Mouse (Mus musculus) spleen, postnatal 36 days (tissue): ENCODE results near the gene Gnai2.
"Not testable (repeated sequence)": the region's sequence is repeated elsewhere in the genome, so short reads cannot be mapped to it uniquely, and the experiment has no call there.

Experiments used
- DNase-seq, 2 experiments: peaks; one replicate each; pipeline ENCODE4 v3.0.0; 2022; ENCODE audit warnings: low spot score in 2 of 2, mixed read lengths in 1 of 2

Gnai2 gene

DNA sequence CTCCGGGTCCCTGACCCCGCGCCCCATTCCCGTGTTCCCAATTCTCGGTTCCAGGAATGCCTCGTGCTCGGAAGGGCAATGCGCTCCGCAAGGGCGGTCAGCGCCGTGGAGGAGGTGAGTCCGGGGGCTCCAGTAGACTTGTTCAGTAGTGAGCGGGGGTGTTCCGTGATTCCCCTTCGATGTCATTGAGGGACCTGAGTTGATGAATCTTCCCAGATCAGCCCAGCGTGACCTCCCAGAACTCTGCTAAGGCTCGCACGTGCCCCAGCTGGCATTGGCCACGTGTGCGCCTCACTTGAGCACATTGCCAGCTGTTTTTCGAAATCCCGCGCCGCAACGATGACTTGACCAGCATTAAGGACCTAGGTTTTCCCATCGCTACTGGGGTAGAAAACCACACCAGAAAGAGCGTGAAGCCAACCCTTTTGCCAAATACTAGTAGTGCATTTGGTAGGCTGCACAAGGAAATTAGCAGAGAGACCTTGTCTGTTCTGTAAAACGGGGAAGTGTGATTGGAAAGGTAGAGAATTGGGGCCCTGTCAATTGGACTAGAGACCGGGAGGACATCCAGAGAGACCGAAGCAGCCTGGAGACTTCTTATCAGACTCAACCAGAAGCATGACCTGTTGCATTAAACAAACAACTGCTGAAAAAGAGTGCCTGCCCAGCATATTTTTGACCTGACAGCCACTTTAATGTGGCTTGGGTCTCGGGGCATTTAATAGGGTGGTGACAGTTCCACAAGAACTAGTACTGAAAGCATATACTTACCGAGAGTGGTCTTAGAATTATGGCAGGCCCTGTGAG, 47.1 kb downstream of the Gnai2 start:
- peak in 1 of 2 experiments; percentile 70 for DNase-seq

DNA sequence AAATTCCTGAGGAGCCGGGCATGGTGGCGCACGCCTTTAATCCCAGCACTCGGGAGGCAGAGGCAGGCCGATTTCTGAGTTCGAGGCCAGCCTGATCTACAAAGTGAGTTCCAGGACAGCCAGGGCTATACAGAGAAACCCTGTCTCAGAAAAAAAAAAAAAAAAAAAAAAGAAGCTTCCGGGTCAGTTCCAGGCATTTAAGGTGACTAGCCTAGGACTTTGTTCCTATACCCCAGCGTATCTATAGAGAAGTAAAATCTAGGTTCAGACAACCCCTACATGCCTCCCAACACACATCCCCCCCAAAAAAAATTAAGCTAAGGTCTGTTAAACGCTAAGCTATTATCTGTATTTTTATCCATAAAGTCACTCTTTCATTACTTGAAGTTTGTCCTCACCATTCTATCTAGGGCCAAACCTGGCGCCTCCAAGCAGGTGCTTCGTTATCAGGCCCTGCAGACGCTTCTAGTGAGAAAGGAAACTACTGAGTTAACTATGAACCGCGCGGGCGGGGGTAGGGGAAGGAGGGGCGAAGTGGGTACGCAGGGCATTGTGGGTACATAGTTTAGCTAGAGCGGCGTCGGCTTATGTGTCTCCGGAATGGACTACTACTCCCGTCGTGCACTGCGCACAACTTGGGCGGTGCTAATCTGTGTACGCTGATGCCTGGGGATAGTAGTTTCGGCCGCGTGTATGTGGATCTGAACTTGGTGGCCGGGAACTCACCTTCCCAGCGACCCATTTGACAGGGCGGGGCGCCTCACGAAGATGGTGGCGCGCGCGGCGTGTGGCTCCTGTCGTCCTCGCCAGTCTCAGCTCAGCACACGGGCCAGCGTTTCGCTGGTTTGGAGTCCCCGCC, 48.0 kb downstream of the Gnai2 start, which contains the start of gene Ifrd2:
Gene Ifrd2, plus strand, starts transcription at position 669 of the 859 bp plus-strand sequence.
- DNase-seq: peak; percentile 99

GRCm38 (mm10) chr9:107586504-107586903, 48.7 kb downstream of the Gnai2 start:
- DNase-seq: no peak

- DNase-seq: no peak
Measured at GRCm38 (mm10) chr9:107583174-107583573, 52.0 kb downstream of the Gnai2 start.

- no peak for DNase-seq
Measured at GRCm38 (mm10) chr9:107582509-107583062, 52.6 kb downstream of the Gnai2 start.

DNA sequence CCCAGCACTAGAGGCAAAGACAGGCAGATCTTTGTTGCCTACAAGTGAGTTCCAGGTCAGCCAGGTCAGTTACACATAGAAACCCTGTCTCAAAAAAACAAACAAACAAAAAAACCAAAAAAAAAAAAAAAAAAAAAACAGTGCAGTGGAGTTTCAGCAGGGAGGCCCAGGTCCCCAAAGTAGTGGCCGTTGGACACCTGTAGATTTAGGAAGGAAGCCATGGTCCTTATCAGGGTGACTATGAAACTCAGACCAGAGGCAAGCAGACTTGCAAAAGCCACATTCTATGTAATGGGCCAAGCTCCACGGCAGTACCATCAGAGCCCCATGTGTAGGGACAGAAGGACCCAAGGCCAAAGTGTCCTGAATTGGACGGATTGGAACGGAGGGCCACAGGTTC, 53.6 kb downstream of the Gnai2 start:
- DNase-seq: no peak

DNA sequence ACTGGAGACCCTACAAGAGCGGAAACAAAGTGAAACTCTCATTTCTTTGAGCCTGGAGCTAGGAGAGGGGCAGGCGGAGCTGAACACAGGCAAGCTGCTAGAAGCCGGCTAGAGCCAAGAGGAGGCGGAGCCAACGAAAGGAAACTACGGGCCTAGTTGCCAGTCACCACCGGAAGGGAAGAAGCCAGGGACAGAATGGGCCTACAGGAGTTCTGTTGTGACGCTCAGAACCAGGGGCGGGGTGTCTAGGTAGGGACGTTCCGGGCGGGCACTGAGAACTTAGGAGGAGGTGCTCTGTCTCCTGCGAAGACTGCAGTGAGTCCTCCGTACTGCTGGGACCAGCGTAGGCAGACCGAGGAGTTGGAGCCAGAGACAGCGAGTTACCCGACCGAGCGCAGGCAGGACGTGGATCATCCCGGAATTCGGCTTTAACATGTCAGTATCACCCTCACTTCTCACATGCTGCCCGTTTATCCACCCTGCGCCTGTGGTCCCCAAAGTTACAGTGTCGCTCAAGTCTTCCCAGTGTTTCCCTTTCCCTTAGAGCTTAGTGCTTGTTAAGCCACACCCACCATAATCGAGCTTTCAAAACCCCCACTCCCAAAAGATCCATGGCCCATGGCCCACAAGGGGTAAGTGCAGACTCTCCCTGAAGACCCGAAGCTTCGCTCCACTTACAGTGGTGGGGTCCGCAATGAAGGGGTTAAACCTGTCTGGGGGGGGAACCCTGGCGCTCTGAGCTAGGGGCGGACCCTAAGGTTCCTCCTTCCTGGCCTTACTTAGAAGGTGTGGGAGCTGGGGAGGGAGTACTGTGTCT, 54.5 kb downstream of the Gnai2 start, which contains the start of gene Hyal3:
Gene Hyal3, plus strand, starts transcription at position 318 of the 817 bp plus-strand sequence.
- DNase-seq: peak; percentile 85 to 89

- DNase-seq: no peak
Measured at GRCm38 (mm10) chr9:107579023-107579900, 55.9 kb downstream of the Gnai2 start.

- no peak for DNase-seq
Measured at GRCm38 (mm10) chr9:107578587-107578986, 56.6 kb downstream of the Gnai2 start, which contains the start of gene Naa80. Gene Naa80 (plus strand): TSS chr9:107578887.

- DNase-seq: no peak
Measured at GRCm38 (mm10) chr9:107577871-107578270, 57.3 kb downstream of the Gnai2 start.

- peak; percentile 50 to 64 for DNase-seq
Measured at GRCm38 (mm10) chr9:107576357-107577107, 58.6 kb downstream of the Gnai2 start, which contains the start of gene Hyal1. Gene Hyal1 (plus strand): TSS chr9:107576927.

DNA sequence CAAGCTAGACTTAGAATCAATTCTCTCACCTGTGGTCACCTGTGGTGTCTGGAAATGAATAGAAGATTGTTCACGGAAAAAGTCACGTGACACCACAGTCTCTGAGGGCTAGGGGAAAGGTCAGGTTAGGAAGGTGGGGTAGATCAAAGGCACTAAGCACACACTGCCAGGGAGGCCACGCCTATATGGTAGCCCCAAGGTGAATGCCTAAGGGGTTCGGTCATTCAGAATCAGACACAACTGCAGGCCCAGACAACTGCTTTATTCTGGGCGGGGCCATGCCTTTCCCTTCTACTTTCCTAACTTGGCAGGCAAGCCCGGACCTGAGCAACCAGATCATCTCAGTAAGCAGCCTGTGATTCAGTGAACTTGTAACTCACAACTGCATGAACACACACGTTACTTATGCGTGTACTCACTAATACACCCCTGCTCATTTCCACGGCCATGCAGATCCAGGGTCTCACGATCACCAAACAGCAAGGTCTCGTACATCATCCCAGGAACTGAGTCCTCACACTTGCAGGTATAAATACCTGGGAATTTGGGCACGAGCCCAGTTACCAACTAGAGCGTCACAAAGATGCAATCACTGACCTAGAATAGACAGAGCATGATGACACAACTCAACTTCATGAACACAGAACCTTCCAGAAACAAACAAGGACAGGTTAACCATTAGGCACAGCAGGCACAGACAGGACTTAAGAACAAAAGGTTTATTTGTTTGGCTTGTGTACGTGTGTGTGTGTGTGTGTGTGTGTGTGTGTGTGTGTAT, 59.4 kb downstream of the Gnai2 start:
- DNase-seq: no peak

DNA sequence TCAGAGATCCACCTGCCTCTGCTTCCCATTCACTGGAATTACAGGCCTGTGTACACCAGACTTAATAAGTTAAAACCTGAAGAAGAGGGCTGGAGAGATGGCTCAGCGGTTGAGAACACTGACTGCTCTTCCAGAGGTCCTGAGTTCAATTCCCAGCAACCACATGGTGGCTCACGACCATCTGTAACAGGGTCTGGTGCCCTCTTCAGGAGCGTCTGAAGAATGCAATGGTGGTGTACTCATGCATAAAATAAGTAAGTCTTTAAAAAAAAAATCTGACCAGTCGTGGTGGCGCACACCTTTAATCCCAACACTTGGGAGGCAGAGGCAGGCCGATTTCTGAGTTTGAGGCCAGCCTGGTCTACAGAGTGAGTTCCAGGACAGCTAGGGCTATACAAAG, 61.4 kb downstream of the Gnai2 start:
- not testable (repeated sequence) for DNase-seq

- no peak for DNase-seq
Measured at GRCm38 (mm10) chr9:107572327-107572662, 62.9 kb downstream of the Gnai2 start.

- no peak for DNase-seq
Measured at GRCm38 (mm10) chr9:107571534-107572326, 63.4 kb downstream of the Gnai2 start.

DNA sequence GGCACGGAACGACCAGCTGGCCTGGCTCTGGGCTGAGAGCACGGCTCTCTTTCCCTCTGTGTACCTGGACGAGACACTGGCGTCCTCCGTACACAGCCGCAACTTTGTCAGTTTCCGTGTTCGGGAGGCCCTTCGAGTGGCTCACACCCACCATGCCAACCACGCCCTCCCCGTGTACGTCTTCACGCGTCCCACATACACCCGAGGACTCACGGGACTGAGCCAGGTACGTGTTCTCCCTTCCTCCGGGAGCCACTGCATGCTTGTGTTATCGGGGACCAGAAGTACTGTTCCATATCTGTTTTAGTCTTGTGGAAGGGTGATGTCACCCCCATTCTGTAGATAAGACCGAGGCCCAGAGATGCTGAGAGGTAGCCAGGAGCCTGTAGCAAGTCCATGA, 64.3 kb downstream of the Gnai2 start:
- no peak for DNase-seq

GRCm38 (mm10) chr9:107570016-107570415, 65.2 kb downstream of the Gnai2 start:
- no peak for DNase-seq

DNA sequence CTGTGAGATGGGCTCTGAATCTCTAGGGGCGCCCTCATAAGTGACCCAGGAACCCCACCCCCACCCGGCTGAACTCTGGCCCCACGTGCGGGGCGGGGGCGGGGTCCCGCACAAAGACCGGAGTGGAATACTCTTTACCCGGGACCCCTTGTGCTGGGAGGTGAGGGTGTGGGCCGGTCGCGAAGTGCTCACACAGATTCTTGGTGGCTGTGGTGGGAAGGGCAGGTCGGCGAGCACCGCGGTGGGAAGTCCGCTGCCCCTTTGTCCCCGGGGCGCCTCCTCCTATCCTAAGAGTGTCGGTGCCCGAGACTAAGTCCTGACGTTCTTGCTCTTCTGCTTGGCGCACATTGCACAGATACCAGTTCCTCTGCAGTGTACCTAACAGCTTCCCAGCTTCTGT, 65.9 kb downstream of the Gnai2 start:
- no peak for DNase-seq
